Mouse (Mus musculus) ES-Bruce4 (cell line): ENCODE measurements around the gene 1500015O10Rik.

ENCODE experiments used
- CTCF ChIP-seq: IDR thresholded peaks from one replicate; pipeline ENCODE4 v1.8.1; 2011; ENCODE audit warnings: low read depth, low read length
- EP300 ChIP-seq: IDR thresholded peaks from 2 replicates; pipeline ENCODE4 v1.6.1; 2011; ENCODE audit warnings: low read depth, low read length; ENCODE audit not compliant: insufficient read depth
- POLR2A ChIP-seq: IDR thresholded peaks from one replicate; pipeline ENCODE4 v1.8.1; 2011; ENCODE audit warnings: low read length; ENCODE audit not compliant: insufficient read depth

- TF ChIP-seq CTCF, result no peak
- TF ChIP-seq POLR2A, result no peak
- no peak for TF ChIP-seq EP300
Observed at GRCm38 (mm10) chr1:43689983-43690382, 40.4 kb upstream of the 1500015O10Rik start.
